Mouse (Mus musculus) lung, adult 2 months (tissue): ENCODE results near the gene C3ar1. TPM values are rescaled to one million over a fixed set of nuclear protein-coding genes. Genes with fewer than 3 reads are reported as not detected.
A peak's percentile ranks its signal among the peaks of the same experiment; 100 is the strongest.

Experiments
- DNase-seq: peaks from one replicate; pipeline ENCODE4 v3.0.0; 2022
- H3K4me1 ChIP-seq: fragments of 200-500 bp; 2 replicates; pipeline ENCODE4 v1.6.1; 2011; ENCODE audit warnings: low read length; ENCODE audit not compliant: control insufficient read depth, insufficient read depth
- H3K4me3 ChIP-seq: fragments of 200-500 bp; replicated peaks from 2 replicates; pipeline ENCODE3; 2011; ENCODE audit warnings: low read depth, mild to moderate bottlenecking, control low read depth, low read length; ENCODE audit errors: extremely low read depth
- CTCF ChIP-seq: fragments of 200-500 bp; IDR thresholded peaks from 2 replicates; pipeline ENCODE4 v1.5.1; 2011; ENCODE audit warnings: mild to moderate bottlenecking, low read length, control low read depth; ENCODE audit not compliant: insufficient read depth
- POLR2A ChIP-seq: fragments of 200-500 bp; IDR thresholded peaks from 2 replicates; pipeline ENCODE4 v1.6.1; 2011; ENCODE audit warnings: low read depth, mild to moderate bottlenecking, control low read depth, low read length, borderline replicate concordance; ENCODE audit errors: extremely low read depth
- WGBS: fragments of 180-500 bp; shearing (Covaris S2); methylation state at CpG from one replicate; pipeline ENCODE4 v1.1.7; 2018; 5-methylcytosine and 5-hydroxymethylcytosine counted together
- polyA plus RNA-seq: library from polyadenylated mRNA; depleted of rRNA; stranded (reverse); fragments of >200 nt; gene quantifications from 2 replicates; pipeline ENCODE4 v1.2.3, GENCODE M21; 2012; rRNA removed

C3ar1 gene
- polyA plus RNA-seq, 1 experiment = 3.7 TPM

- peak; percentile 39 for DNase-seq
- WGBS = 3% methylated on average over 34 of the region's 34 CpGs
- Histone ChIP-seq H3K4me1 (peaks cover 5% of the 10 kb centered on the region; the same call in 1 of the 2 replicates), H3K4me3 (peak overlapping the region; percentile 64)
- TF ChIP-seq POLR2A = no peak
- TF ChIP-seq CTCF = no peak
Measured at GRCm38 (mm10) chr6:122801801-122802514, 54.0 kb downstream of the C3ar1 start.

GRCm38 (mm10) chr6:122801301-122801800 is 54.6 kb downstream of the C3ar1 start, which contains the start of gene Slc2a3:
Slc2a3 (minus strand) TSS chr6:122801640.
- WGBS = under 1% methylated on average over 46 of the region's 46 CpGs
- TF ChIP-seq CTCF (no peak), POLR2A (no peak)
- Histone ChIP-seq H3K4me3 (peak within 1 kb of the TSS; percentile 64), H3K4me1 (peaks cover 5% of the 10 kb centered on the region; the same call in 1 of the 2 replicates)
- DNase-seq = peak; percentile 40

DNA sequence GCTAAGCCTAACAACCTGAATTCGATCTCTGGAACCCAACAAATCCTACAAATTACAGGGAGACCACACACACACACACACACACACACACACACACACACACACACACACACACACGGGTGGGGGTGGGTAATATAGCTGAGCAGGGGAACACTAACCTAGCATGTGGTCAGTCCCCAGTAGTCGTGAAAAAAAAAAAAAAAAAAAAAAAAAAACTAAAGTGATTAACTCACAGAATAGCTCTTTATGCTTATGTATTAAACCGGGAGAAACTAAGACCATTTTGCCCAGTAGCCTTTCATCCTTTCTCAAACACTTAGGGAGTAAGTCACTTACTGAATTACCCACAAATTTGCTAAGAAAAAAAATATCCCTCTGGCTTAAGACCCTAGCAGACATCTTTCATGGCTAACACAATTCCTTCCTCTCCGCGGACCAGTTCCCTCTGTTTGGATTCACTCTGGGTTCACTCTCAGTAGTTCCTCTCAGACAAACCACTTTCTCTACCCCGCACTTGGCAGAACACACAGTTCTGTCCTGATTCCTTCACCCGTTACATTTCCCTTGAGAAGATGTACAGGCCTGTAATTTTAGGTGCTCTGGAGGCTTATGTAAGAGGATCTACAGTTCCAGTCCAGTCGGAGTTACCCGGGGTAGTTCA is 55.2 kb downstream of the C3ar1 start:
- TF ChIP-seq CTCF = no peak
- TF ChIP-seq POLR2A = no peak
- WGBS = 38% methylated on average over 10 of the region's 10 CpGs
- no peak for DNase-seq

More for the DNA sequence above, 55.2 kb downstream of the C3ar1 start:
- H3K4me3 ChIP-seq = peak overlapping the region; percentile 64
- H3K4me1 ChIP-seq = peaks cover 5% of the 10 kb centered on the region; the same call in 1 of the 2 replicates

Other genes with a start within 250 kb of the C3ar1 start
- gene Gdf3, start 246.1 kb downstream of the C3ar1 start, polyA plus RNA-seq = not detected in 2 replicates
- not detected in 2 replicates for gene Dppa3, start 229.8 kb downstream of the C3ar1 start, polyA plus RNA-seq
- gene Nanog, start 148.7 kb downstream of the C3ar1 start, polyA plus RNA-seq = 0.09 and 0.28 TPM in 2 replicates
- gene Slc2a3, start 54.5 kb downstream of the C3ar1 start, polyA plus RNA-seq = 2.6 and 7.4 TPM in 2 replicates
- gene Foxj2, start 36.2 kb downstream of the C3ar1 start, polyA plus RNA-seq = 16.5 and 19.9 TPM in 2 replicates
- 11.5 and 16.7 TPM in 2 replicates for gene Necap1, start 18.3 kb upstream of the C3ar1 start, polyA plus RNA-seq
- 2.3 and 4.9 TPM in 2 replicates for gene Clec4a1, start 65.7 kb upstream of the C3ar1 start, polyA plus RNA-seq
- 1.7 and 4.6 TPM in 2 replicates for gene Clec4a3, start 96.4 kb upstream of the C3ar1 start, polyA plus RNA-seq
- gene Clec4a4, start 134.2 kb upstream of the C3ar1 start, polyA plus RNA-seq = not detected in 2 replicates
- gene Clec4b1, start 193.8 kb upstream of the C3ar1 start, polyA plus RNA-seq = 1.7 and 2.9 TPM in 2 replicates